7 mouse cellular contexts compared by ENCODE assay signal in the genomic region with DNA sequence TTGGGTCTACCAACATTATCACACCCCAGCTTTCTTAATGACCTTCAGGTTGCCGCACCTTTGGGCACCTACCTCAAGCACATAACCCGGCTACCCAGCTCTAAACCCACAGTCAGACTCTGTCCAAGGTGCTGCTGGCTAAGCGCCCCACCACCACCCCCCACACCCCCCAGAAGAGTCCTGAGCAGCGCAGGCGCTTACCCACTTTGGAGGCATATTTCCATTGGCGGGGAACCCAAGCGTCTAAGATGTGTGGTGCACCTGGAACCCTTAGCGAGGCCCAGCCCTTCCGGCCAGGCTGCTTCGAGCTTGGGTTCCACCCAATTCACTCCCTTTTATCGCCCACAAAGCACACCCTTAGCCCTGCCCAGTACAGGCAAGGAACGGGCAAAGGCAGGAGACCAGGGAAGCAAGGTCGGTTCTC. TPM values are rescaled to one million over a fixed set of nuclear protein-coding genes. Genes with fewer than 3 reads are reported as not detected.
DNase-seq lines count a peak whose midpoint lies in the region; ATAC-seq and TF ChIP-seq lines count a peak whose summit lies in the region.

A gene (minus strand): TSS at position 270 of the 424 bp plus-strand sequence.

- TF ChIP-seq CTCF in testis, adult 2 months (IDR thresholded peaks at IDR 0.05; ENCODE audit: control insufficient read depth, insufficient read depth, insufficient replicate concordance, low read depth, low read length): no peak
- no peak for TF ChIP-seq CTCF in cortical plate, adult 2 months (IDR thresholded peaks at IDR 0.05; ENCODE audit: extremely low read depth, insufficient read depth, low read length)

- H3K4me3 ChIP-seq in testis, adult 2 months (ENCODE audit: control insufficient read depth, low read depth, low read length): peak within 1 kb of the TSS; percentile 74
- H3K4me3 ChIP-seq in cortical plate, adult 2 months (ENCODE audit: insufficient read depth, low read length): peak within 1 kb of the TSS; percentile 68
- peak within 1 kb of the TSS; percentile 72 for H3K4me3 ChIP-seq in heart, embryonic 13.5 days
- peak within 1 kb of the TSS; percentile 80 for H3K4me3 ChIP-seq in midbrain, embryonic 10.5 days

- H3K27ac ChIP-seq in testis, adult 2 months (ENCODE audit: control insufficient read depth, insufficient read depth, low read depth, low read length): no peak within 1 kb of the TSS
- H3K27ac ChIP-seq in cortical plate, adult 2 months (ENCODE audit: insufficient read depth, low read length): peak within 1 kb of the TSS; percentile 84
- H3K27ac ChIP-seq in heart, embryonic 13.5 days (replicated peaks): 0 out of 2 replicates have a peak within 1 kb of the TSS, but pooled peaks have one; percentile 56
- peak within 1 kb of the TSS; percentile 89 for H3K27ac ChIP-seq in midbrain, embryonic 10.5 days (replicated peaks)

- WGBS in heart, embryonic 13.5 days: 4% methylated on average over 13 of the region's 13 CpGs
- WGBS in midbrain, embryonic 10.5 days: 5% methylated on average over 13 of the region's 13 CpGs

- H3K9me3 ChIP-seq in heart, embryonic 13.5 days: no peaks in the 10 kb centered on the region
- 0 out of 2 replicates have a peak, but pooled peaks cover 2% of the 10 kb centered on the region for H3K9me3 ChIP-seq in midbrain, embryonic 10.5 days (replicated peaks)

- no peak for TF ChIP-seq POLR2A in testis, adult 2 months (IDR thresholded peaks at IDR 0.05; ENCODE audit: control insufficient read depth, low read depth, low read length)
- TF ChIP-seq POLR2A in cortical plate, adult 2 months (IDR thresholded peaks at IDR 0.05; ENCODE audit: extremely low read depth, insufficient read depth, low read length): no peak

- H3K36me3 ChIP-seq in testis, adult 2 months (ENCODE audit: control insufficient read depth, insufficient read depth, low read length): no peaks in the 10 kb centered on the region
- H3K36me3 ChIP-seq in heart, embryonic 13.5 days: peaks cover 18% of the 10 kb centered on the region
- H3K36me3 ChIP-seq in midbrain, embryonic 10.5 days: peaks cover 25% of the 10 kb centered on the region

- peak within 1 kb of the TSS; percentile 79 for H3K9ac ChIP-seq in heart, embryonic 13.5 days

- intact Hi-C loops in left cerebral cortex, postnatal 10 days (cut with DNase I): no loop called here

- H3K4me1 ChIP-seq in testis, adult 2 months (ENCODE audit: control insufficient read depth, insufficient read depth, low read length): peaks cover 35% of the 10 kb centered on the region
- peaks cover 2% of the 10 kb centered on the region; the same call in 1 of the 2 replicates for H3K4me1 ChIP-seq in cortical plate, adult 2 months (ENCODE audit: control insufficient read depth, insufficient read depth, low read length)
- H3K4me1 ChIP-seq in heart, embryonic 13.5 days: peaks cover 45% of the 10 kb centered on the region
- peaks cover 63% of the 10 kb centered on the region for H3K4me1 ChIP-seq in midbrain, embryonic 10.5 days

- ATAC-seq in heart, embryonic 13.5 days (ENCODE audit: extremely low read depth, insufficient number of reproducible peaks, low FRiP score, low TSS enrichment): peak; percentile 0; the same call in 1 of the 2 replicates

- H3K4me2 ChIP-seq in heart, embryonic 13.5 days: peak within 1 kb of the TSS; percentile 96

- DNase-seq in testis, postnatal 10 days (ENCODE audit: low spot score): no peak
- no peak for DNase-seq in left cerebral cortex, postnatal 10 days (ENCODE audit: extremely low spot score in 1 of 2, low spot score in 2 of 2)
- no peak for DNase-seq in midbrain, embryonic 10.5 days (ENCODE audit: low spot score)
- DNase-seq in right cerebral cortex, adult 18-20 months: no peak

- H3K27me3 ChIP-seq in testis, adult 2 months (ENCODE audit: control insufficient read depth, insufficient read depth, low read length): 0 out of 2 replicates have a peak, but pooled peaks cover 4% of the 10 kb centered on the region
- H3K27me3 ChIP-seq in heart, embryonic 13.5 days (replicated peaks): peaks cover 82% of the 10 kb centered on the region
- peaks cover 89% of the 10 kb centered on the region for H3K27me3 ChIP-seq in midbrain, embryonic 10.5 days (ENCODE audit: low read depth, poor library complexity, severe bottlenecking)

RNA-seq across cellular contexts. Expression of the gene that starts here (rescaled TPM):
- polyA plus RNA-seq in testis, adult 2 months (2012; rRNA removed): 0.69 and 0.85 TPM in 2 replicates
- 61.8 and 65.7 TPM in 2 replicates for polyA plus RNA-seq in cortical plate, adult 2 months (2012; rRNA removed)
- 12.3 and 12.6 TPM in 2 replicates for polyA plus RNA-seq in heart, embryonic 13.5 days (2015; fragmentation: Nextera tagmentation; extraction: Ambion mirVana)
- total RNA-seq in left cerebral cortex, postnatal 10 days (2021): 10 to 100 TPM; 55.8 to 57.7 TPM
- polyA plus RNA-seq in midbrain, embryonic 10.5 days (2016; fragmentation: Nextera tagmentation; extraction: Ambion mirVana): 27.6 and 36.2 TPM in 2 replicates
